Mouse (Mus musculus) c-Kit-positive CD71-positive TER-119-positive erythroid progenitor cells, embryonic 14.5 days (primary cell): ENCODE measurements around the gene ccdc198.
"Not testable (repeated sequence)": the region's sequence is repeated elsewhere in the genome, so short reads cannot be mapped to it uniquely, and the experiment has no call there.

ENCODE experiments used
- DNase-seq: peaks from one replicate; pipeline ENCODE4 v3.0.0-alpha.2; 2013; ENCODE audit warnings: low spot score

The ccdc198 gene

GRCm38 (mm10) chr14:49245126-49245714, at the start of gene ccdc198:
ccdc198 (minus strand) TSS chr14:49245474.
- no peak for DNase-seq

GRCm38 (mm10) chr14:49293802-49294449, 48.7 kb upstream of the ccdc198 start:
- DNase-seq = no peak

GRCm38 (mm10) chr14:49290029-49290745, 44.9 kb upstream of the ccdc198 start:
- no peak for DNase-seq

GRCm38 (mm10) chr14:49283784-49284655, 38.7 kb upstream of the ccdc198 start:
- DNase-seq = no peak

- no peak for DNase-seq
Measured at GRCm38 (mm10) chr14:49278880-49279279, 33.6 kb upstream of the ccdc198 start.

GRCm38 (mm10) chr14:49278479-49278878, 33.2 kb upstream of the ccdc198 start:
- not testable (repeated sequence) for DNase-seq

- DNase-seq = no peak
Measured at GRCm38 (mm10) chr14:49277642-49278041, 32.4 kb upstream of the ccdc198 start.

GRCm38 (mm10) chr14:49275376-49275775, 30.1 kb upstream of the ccdc198 start:
- DNase-seq = no peak

GRCm38 (mm10) chr14:49265286-49266002, 20.2 kb upstream of the ccdc198 start:
- no peak for DNase-seq

- no peak for DNase-seq
Measured at GRCm38 (mm10) chr14:49241522-49241921, 3.8 kb downstream of the ccdc198 start.

GRCm38 (mm10) chr14:49238206-49238605, 7.1 kb downstream of the ccdc198 start:
- peak; percentile 3 for DNase-seq

- peak; percentile 51 for DNase-seq
Measured at GRCm38 (mm10) chr14:49234788-49235515, 10.3 kb downstream of the ccdc198 start.

- no peak for DNase-seq
Measured at GRCm38 (mm10) chr14:49231845-49232244, 13.4 kb downstream of the ccdc198 start.

- no peak for DNase-seq
Measured at GRCm38 (mm10) chr14:49226986-49227385, 18.3 kb downstream of the ccdc198 start.

GRCm38 (mm10) chr14:49226471-49226870, 18.8 kb downstream of the ccdc198 start:
- no peak for DNase-seq

GRCm38 (mm10) chr14:49221771-49222170, 23.5 kb downstream of the ccdc198 start:
- no peak for DNase-seq

GRCm38 (mm10) chr14:49219466-49220022, 25.7 kb downstream of the ccdc198 start:
- not testable (repeated sequence) for DNase-seq

- no peak for DNase-seq
Measured at GRCm38 (mm10) chr14:49218677-49219076, 26.6 kb downstream of the ccdc198 start.

GRCm38 (mm10) chr14:49210215-49210614, 35.1 kb downstream of the ccdc198 start:
- not testable (repeated sequence) for DNase-seq

GRCm38 (mm10) chr14:49201073-49201778, 44.0 kb downstream of the ccdc198 start:
- DNase-seq = no peak
